Mouse (Mus musculus) forebrain, embryonic 14.5 days (tissue): ENCODE results near the gene 4930568D16Rik. TPM values are rescaled to one million over a fixed set of nuclear protein-coding genes. Genes with fewer than 3 reads are reported as not detected.

Experiments used
- ATAC-seq: fragments of 200-750 bp; cut with Nextera tagmentation; 2 replicates; pipeline ENCODE4 v1.8.0; 2017; ENCODE audit warnings: mild to moderate bottlenecking, moderate library complexity
- DNase-seq: peaks from one replicate; pipeline ENCODE4 v3.0.0-alpha.2; 2015; ENCODE audit warnings: low spot score
- H3K27ac ChIP-seq: fragments of 300-500 bp; sonication (generic); 2 replicates; pipeline ENCODE4 v1.5.1; 2014; ENCODE audit warnings: low read depth, mild to moderate bottlenecking, control low read depth, low read length, moderate library complexity
- H3K27me3 ChIP-seq: fragments of 300-500 bp; sonication (generic); replicated peaks from 2 replicates; pipeline ENCODE4 v1.6.1; 2014; ENCODE audit warnings: low read length, control low read depth, mixed read lengths; ENCODE audit not compliant: control insufficient read depth, insufficient read depth
- H3K36me3 ChIP-seq: fragments of 300-500 bp; sonication (generic); 2 replicates; pipeline ENCODE4 v1.6.1; 2014; ENCODE audit warnings: low read length, control low read depth; ENCODE audit not compliant: control insufficient read depth, insufficient read depth
- H3K4me1 ChIP-seq: fragments of 300-500 bp; sonication (generic); 2 replicates; pipeline ENCODE4 v1.6.1; 2014; ENCODE audit warnings: antibody characterized with exemption, low read length, control low read depth; ENCODE audit not compliant: control insufficient read depth, insufficient read depth
- H3K4me2 ChIP-seq: fragments of 300-500 bp; sonication (generic); 2 replicates; pipeline ENCODE4 v1.6.1; 2014; ENCODE audit warnings: mild to moderate bottlenecking, control low read depth, low read length
- H3K4me3 ChIP-seq: fragments of 300-500 bp; sonication (generic); 2 replicates; pipeline ENCODE4 v1.5.1; 2014; ENCODE audit warnings: low read depth, low read length, control low read depth
- H3K9ac ChIP-seq: fragments of 300-500 bp; sonication (generic); 2 replicates; pipeline ENCODE4 v1.6.1; 2014; ENCODE audit warnings: mild to moderate bottlenecking, low read length, control low read depth, moderate library complexity
- H3K9me3 ChIP-seq: fragments of 300-500 bp; sonication (generic); replicated peaks from 2 replicates; pipeline ENCODE4 v1.6.1; 2016; ENCODE audit warnings: low read length, control low read depth, mixed read lengths; ENCODE audit not compliant: control insufficient read depth
- WGBS: fragments of 180-500 bp; shearing (Covaris S2); extraction: QIAGEN DNeasy Blood & Tissue Kit; methylation state at CpG from one replicate; pipeline ENCODE4 v1.1.7; 2014; 5-methylcytosine and 5-hydroxymethylcytosine counted together
- polyA plus RNA-seq: library from polyadenylated mRNA; unstranded; fragments of >200 nt; fragmentation: Nextera tagmentation; extraction: Ambion mirVana; gene quantifications from 2 replicates; pipeline ENCODE4 v1.2.1, GENCODE M21; 2014

The 4930568D16Rik gene
- polyA plus RNA-seq, 1 experiment from 2014 or later: not detected

DNA sequence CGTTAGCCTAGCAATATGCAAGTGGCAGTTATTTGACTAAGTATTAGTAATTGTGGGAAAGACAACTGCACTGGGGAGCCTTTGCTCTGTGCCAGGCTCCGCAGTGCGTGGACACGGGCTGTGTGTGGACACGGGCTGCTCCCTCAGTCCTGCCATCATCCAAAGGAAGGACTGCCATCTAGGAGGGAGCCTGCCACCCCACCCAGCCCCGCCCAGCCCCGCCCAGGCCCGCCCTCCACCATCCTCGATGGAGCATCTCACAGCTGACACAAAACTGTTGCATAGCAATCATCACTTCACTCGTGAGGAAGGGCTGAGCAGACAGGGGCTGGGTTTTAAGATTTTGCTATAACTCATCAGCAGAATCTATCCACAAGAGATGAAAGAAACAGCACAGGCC lies 41.6 kb downstream of the 4930568D16Rik start:
- 73% methylated on average over 10 of the region's 10 CpGs for WGBS
- H3K27ac ChIP-seq: no peak overlapping the region
- no peak for DNase-seq
- no peaks in the 10 kb centered on the region for H3K27me3 ChIP-seq
- ATAC-seq: no peak
- H3K4me3 ChIP-seq: no peak overlapping the region
- H3K9ac ChIP-seq: no peak overlapping the region
- peaks cover 7% of the 10 kb centered on the region for H3K4me1 ChIP-seq
- H3K36me3 ChIP-seq: no peaks in the 10 kb centered on the region
- no peaks in the 10 kb centered on the region for H3K9me3 ChIP-seq
- no peak overlapping the region for H3K4me2 ChIP-seq

DNA sequence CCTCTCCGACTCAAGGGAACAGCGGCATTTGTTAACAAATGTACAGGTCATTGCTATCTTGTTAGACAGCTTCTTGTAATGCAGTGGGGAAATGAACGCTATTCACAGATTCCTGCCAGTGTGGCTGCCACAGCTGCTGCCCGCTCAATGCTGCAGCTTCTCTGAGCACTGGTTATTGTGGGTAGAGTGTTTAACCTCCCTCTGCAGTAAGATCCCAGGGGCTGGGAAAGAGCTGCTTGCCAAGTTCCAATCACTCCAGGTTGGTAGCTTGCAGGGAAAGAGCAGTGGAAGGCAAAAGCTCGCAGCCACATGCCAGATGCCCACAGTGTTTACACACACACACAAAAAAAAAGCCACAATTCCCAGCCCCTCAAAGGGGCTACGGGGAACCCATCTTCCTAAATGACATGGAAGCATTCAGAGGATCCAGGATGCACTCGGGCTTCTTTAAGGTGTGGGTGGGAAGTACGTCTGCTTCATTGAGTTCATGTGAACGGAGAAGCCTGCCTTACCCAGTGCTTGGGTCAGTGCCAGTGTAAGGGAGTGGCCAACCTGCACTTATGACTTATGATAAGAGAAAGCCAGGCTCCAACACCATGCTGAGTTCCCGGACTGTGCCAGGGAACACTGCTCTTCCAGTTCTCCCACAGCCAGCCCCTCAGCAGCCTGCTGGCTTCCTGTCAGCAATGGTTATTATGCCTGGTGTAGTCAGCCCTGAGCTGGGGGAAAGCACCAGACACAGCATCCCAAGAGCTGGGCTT lies 44.9 kb downstream of the 4930568D16Rik start:
- Histone ChIP-seq H3K4me3 (no peak overlapping the region), H3K27me3 (no peaks in the 10 kb centered on the region), H3K9me3 (no peaks in the 10 kb centered on the region), H3K4me1 (peaks cover 7% of the 10 kb centered on the region), H3K4me2 (no peak overlapping the region), H3K9ac (0 out of 2 replicates have a peak overlapping the region, but pooled peaks have one; percentile 29), H3K36me3 (no peaks in the 10 kb centered on the region), H3K27ac (peak overlapping the region; percentile 39; the same call in 1 of the 2 replicates)
- ATAC-seq (peak; percentile 67; the same call in 1 of the 2 replicates), DNase-seq (peak; percentile 63)
- WGBS: 39% methylated on average over 10 of the region's 10 CpGs

DNA sequence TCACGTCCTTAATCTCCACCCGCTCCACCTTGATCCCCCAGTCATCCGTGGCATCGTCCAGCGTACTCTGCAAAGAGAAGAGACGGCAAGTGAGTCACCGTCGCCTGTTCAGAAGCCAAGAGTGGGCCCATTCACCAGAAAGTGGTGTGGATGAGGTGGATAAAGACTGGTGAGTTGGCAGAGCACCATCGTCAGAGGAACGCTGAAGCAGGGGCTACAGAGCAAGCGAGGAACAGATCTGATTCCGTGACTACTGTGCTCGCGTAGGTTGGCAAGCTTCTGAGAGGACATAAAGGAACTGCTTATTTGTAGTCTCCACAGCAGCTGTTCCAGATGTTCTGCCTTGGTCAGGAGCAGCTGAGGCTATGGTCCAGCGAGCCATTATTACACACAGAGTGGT lies 47.1 kb downstream of the 4930568D16Rik start:
- DNase-seq: no peak
- H3K27ac ChIP-seq: no peak overlapping the region
- H3K27me3 ChIP-seq: no peaks in the 10 kb centered on the region
- ATAC-seq: no peak
- 93% methylated on average over 15 of the region's 15 CpGs for WGBS
- no peak overlapping the region for H3K9ac ChIP-seq
- no peak overlapping the region for H3K4me2 ChIP-seq
- no peaks in the 10 kb centered on the region for H3K9me3 ChIP-seq
- peaks cover 7% of the 10 kb centered on the region for H3K4me1 ChIP-seq
- no peaks in the 10 kb centered on the region for H3K36me3 ChIP-seq
- no peak overlapping the region for H3K4me3 ChIP-seq

DNA sequence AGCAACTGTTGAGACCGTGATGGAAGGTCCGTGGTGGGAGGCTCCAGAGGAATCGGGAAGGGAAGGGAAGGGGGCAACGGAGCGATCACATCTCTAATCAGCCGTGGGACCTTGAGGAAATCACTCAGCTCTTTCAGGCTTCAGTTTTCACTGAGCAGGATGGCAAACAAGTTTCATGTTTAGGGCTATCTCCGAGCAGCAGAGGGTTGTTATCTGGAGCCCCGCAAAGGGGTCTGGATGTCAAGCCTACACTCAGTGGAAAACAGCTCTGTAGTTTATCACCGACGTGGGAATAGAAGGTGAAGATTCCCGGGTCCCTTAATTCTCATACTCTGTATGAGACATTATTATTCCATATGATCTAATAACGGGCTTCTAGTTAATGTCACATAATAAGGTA lies 49.1 kb downstream of the 4930568D16Rik start:
- 89% methylated on average over 12 of the region's 12 CpGs for WGBS

DNA sequence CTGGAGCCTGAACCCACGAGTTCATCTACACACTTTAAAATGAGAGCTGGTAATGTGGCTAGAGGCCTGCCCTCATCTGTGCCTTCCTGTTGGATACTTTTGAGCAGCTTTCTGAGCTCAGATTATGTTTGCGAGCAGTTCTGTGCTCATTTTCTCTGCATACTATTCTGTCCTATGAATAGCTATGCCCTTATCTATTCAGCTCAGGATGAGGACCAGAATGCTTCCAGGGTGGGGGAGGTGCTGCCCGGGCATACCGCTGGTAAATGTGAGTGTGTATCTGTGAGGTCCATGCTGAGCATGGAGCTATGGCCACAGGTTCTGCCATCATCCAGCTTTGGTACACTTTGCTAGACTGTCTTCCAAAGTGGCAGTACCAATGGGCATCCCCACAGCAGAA lies 49.9 kb downstream of the 4930568D16Rik start:
- DNase-seq (no peak), ATAC-seq (no peak)
- no peak overlapping the region for H3K9ac ChIP-seq
- no peaks in the 10 kb centered on the region for H3K27me3 ChIP-seq
- H3K36me3 ChIP-seq: no peaks in the 10 kb centered on the region
- H3K4me2 ChIP-seq: no peak overlapping the region
- peaks cover 3% of the 10 kb centered on the region for H3K4me1 ChIP-seq
- no peak overlapping the region for H3K4me3 ChIP-seq
- H3K9me3 ChIP-seq: no peaks in the 10 kb centered on the region
- 83% methylated on average over 4 of the region's 4 CpGs for WGBS
- no peak overlapping the region for H3K27ac ChIP-seq

More for the DNA sequence above, 49.1 kb downstream of the 4930568D16Rik start:
- H3K36me3 ChIP-seq: no peaks in the 10 kb centered on the region
- H3K9ac ChIP-seq: no peak overlapping the region
- peaks cover 7% of the 10 kb centered on the region for H3K4me1 ChIP-seq
- no peak overlapping the region for H3K4me3 ChIP-seq
- H3K27me3 ChIP-seq: no peaks in the 10 kb centered on the region
- ATAC-seq (no peak), DNase-seq (no peak)
- no peaks in the 10 kb centered on the region for H3K9me3 ChIP-seq
- H3K4me2 ChIP-seq: no peak overlapping the region
- H3K27ac ChIP-seq: no peak overlapping the region

DNA sequence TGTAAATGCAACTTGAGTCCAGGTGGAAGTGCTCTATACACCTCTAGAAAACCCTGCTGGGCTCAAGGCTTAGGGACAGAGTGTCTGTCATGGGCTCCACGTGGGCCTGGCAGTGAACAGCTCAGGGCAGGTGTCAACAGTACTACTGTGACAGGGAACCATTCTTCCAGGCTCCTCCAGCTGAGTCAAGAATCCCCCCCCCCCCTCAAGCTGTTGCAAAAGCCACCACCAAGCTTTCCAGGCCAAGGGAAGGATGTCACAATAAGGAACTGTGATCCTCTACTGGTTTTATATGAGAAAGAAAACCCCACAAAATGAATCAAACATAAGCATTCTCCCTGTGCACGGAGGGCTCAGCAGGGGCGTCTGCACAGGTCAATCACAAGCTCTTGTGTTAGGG lies 53.2 kb downstream of the 4930568D16Rik start:
- whole genome bisulfite sequencing: 26% methylated on average over 3 of the region's 3 CpGs
- no peaks in the 10 kb centered on the region for H3K4me1 ChIP-seq
- no peak for DNase-seq
- no peaks in the 10 kb centered on the region for H3K36me3 ChIP-seq
- no peak overlapping the region for H3K27ac ChIP-seq
- ATAC-seq: no peak
- no peaks in the 10 kb centered on the region for H3K27me3 ChIP-seq
- no peak overlapping the region for H3K4me2 ChIP-seq
- H3K9ac ChIP-seq: no peak overlapping the region
- no peak overlapping the region for H3K4me3 ChIP-seq
- no peaks in the 10 kb centered on the region for H3K9me3 ChIP-seq

DNA sequence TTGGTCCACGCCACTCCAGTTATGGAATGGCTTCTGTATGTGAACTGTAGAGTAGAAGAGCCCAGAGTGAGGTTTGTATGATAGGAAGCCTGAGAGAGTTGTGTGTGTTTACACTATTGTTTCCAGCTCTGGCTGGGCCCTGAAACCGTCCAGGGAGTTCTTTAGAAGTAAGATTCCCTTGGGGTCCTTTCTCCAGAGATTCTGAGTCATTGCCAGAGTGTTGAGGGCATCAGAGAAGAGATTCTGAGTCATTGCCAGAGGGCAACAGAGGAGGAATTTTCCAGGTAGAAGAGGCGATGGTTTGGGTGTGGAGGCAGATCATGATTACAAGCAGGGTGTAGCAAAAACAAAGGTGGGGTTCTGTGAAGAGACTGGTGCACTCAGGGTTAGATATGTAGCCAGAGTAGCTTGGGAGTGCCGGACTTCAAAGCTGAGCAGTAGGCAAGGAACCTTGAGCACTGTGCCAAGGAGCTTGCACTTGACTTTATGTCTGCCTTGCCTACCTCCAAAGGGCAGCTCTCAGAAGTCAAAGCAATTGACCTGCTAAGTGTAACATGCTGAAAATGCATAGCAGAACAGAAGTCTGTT lies 57.5 kb downstream of the 4930568D16Rik start:
- H3K4me1 ChIP-seq: no peaks in the 10 kb centered on the region
- H3K27ac ChIP-seq: no peak overlapping the region
- no peak for DNase-seq
- no peaks in the 10 kb centered on the region for H3K9me3 ChIP-seq
- H3K27me3 ChIP-seq: no peaks in the 10 kb centered on the region
- WGBS: 77% methylated on average over 4 of the region's 4 CpGs
- H3K36me3 ChIP-seq: no peaks in the 10 kb centered on the region
- ATAC-seq: no peak
- H3K4me2 ChIP-seq: no peak overlapping the region
- H3K4me3 ChIP-seq: no peak overlapping the region
- no peak overlapping the region for H3K9ac ChIP-seq

DNA sequence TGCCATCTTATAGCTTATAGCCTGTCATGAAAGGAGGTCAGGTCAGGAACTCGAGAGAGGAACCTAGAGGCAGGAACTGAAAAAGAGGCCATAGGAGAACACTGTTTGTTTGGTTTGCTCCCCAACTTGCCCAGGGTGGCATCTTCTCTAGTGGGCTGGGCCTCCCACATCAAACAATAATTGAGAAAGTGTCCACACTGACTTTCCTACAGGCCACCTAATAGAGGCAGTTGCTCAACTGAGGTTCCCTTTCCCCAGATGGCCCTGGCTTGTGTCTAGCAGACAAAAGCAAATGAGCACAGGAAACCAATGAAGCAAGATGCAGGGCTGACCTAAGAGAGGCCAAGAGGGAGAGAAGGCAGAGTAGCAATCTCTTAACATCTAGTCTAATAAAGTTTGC lies 59.4 kb downstream of the 4930568D16Rik start:
- no peak for ATAC-seq
- H3K4me1 ChIP-seq: no peaks in the 10 kb centered on the region
- no peak overlapping the region for H3K4me2 ChIP-seq
- H3K27ac ChIP-seq: no peak overlapping the region
- no peak overlapping the region for H3K9ac ChIP-seq
- no peak overlapping the region for H3K4me3 ChIP-seq
- no peak for DNase-seq
- WGBS: 95% methylated on average over 1 of the region's 1 CpGs
- no peaks in the 10 kb centered on the region for H3K36me3 ChIP-seq
- no peaks in the 10 kb centered on the region for H3K9me3 ChIP-seq
- H3K27me3 ChIP-seq: no peaks in the 10 kb centered on the region
